Mouse (Mus musculus) erythroblast, embryonic 14.5 days (primary cell): ENCODE results near the gene Copg1.

Experiments used
- GATA1 ChIP-seq: IDR thresholded peaks from 2 replicates; pipeline ENCODE4 v1.6.1; 2012; ENCODE audit warnings: low read length, inconsistent platforms, mixed read lengths
- TAL1 ChIP-seq: IDR thresholded peaks from 3 replicates; pipeline ENCODE4 v1.6.1; 2012; ENCODE audit warnings: low read length, inconsistent platforms, mixed read lengths

- no peak for TF ChIP-seq GATA1
- TF ChIP-seq TAL1: no peak
These were observed 17.2 kb upstream of the Copg1 start for GRCm38 (mm10) chr6:87870440-87870839.
